Mouse (Mus musculus) thymus, adult 2 months (tissue): Measurements from ENCODE around the gene Tbc1d13.

Experiments used
- CTCF ChIP-seq: fragments of 200-500 bp; IDR thresholded peaks from 2 replicates; pipeline ENCODE4 v1.5.1; 2012; ENCODE audit warnings: mild to moderate bottlenecking, control low read depth, low read length, moderate library complexity, borderline replicate concordance; ENCODE audit not compliant: control insufficient read depth, poor library complexity, insufficient read depth; ENCODE audit errors: extremely low read depth
- POLR2A ChIP-seq: fragments of 200-500 bp; IDR thresholded peaks from 2 replicates; pipeline ENCODE4 v1.6.1; 2012; ENCODE audit warnings: mild to moderate bottlenecking, low read length, control low read depth, moderate library complexity; ENCODE audit not compliant: control insufficient read depth, poor library complexity, insufficient read depth; ENCODE audit errors: extremely low read depth

- TF ChIP-seq POLR2A = no peak
- no peak for TF ChIP-seq CTCF
Measured at GRCm38 (mm10) chr2:30134378-30134711, 799 bp downstream of the Tbc1d13 start.
